Mouse (Mus musculus) cerebellum, adult 2 months (tissue): Measurements from ENCODE around the gene Gm17349. TPM values are rescaled to one million over a fixed set of nuclear protein-coding genes. Genes with fewer than 3 reads are reported as not detected.
"Not testable (repeated sequence)": the region's sequence is repeated elsewhere in the genome, so short reads cannot be mapped to it uniquely, and the experiment has no call there.

Experiments used
- DNase-seq, 2 experiments: peaks; one replicate each; pipeline ENCODE4 v3.0.0; 2021
- H3K27ac ChIP-seq: fragments of 200-500 bp; 2 replicates; pipeline ENCODE4 v1.5.1; 2012; ENCODE audit warnings: low read length, control low read depth, inconsistent platforms; ENCODE audit not compliant: insufficient read depth
- H3K27me3 ChIP-seq: fragments of 200-500 bp; 2 replicates; pipeline ENCODE4 v1.6.1; 2012; ENCODE audit warnings: inconsistent platforms, mild to moderate bottlenecking, low read length, moderate library complexity; ENCODE audit not compliant: control insufficient read depth, insufficient read depth
- H3K4me1 ChIP-seq: fragments of 200-500 bp; 2 replicates; pipeline ENCODE4 v1.6.1; 2011; ENCODE audit warnings: low read length; ENCODE audit not compliant: control insufficient read depth, insufficient read depth
- H3K4me3 ChIP-seq: fragments of 200-500 bp; replicated peaks from 2 replicates; pipeline ENCODE3; 2011; ENCODE audit warnings: mild to moderate bottlenecking, low read depth, low read length, control low read depth; ENCODE audit not compliant: insufficient read depth
- CTCF ChIP-seq: fragments of 200-500 bp; IDR thresholded peaks from 2 replicates; pipeline ENCODE4 v1.5.1; 2011; ENCODE audit warnings: low read depth, mild to moderate bottlenecking, control low read depth, low read length, moderate library complexity, borderline replicate concordance; ENCODE audit not compliant: insufficient read depth
- POLR2A ChIP-seq: fragments of 200-500 bp; IDR thresholded peaks from 2 replicates; pipeline ENCODE4 v1.6.1; 2011; ENCODE audit warnings: low read length, control low read depth, borderline replicate concordance; ENCODE audit not compliant: insufficient read depth
- WGBS: fragments of 180-500 bp; shearing (Covaris S2); methylation state at CpG from one replicate; pipeline ENCODE4 v1.1.7; 2018; 5-methylcytosine and 5-hydroxymethylcytosine counted together
- polyA plus RNA-seq: library from polyadenylated mRNA; depleted of rRNA; stranded (reverse); fragments of >200 nt; gene quantifications from 2 replicates; pipeline ENCODE4 v1.2.3, GENCODE M21; 2012

The Gm17349 gene
- polyA plus RNA-seq, 1 experiment, result not detected

- no peak overlapping the region for H3K27ac ChIP-seq
- no peak overlapping the region for H3K4me3 ChIP-seq
- no peaks in the 10 kb centered on the region for H3K27me3 ChIP-seq
- TF ChIP-seq CTCF (no peak), POLR2A (no peak)
- 94% methylated on average over 4 of the region's 4 CpGs for WGBS
- DNase-seq, result no peak
- peaks cover 8% of the 10 kb centered on the region for H3K4me1 ChIP-seq
These were observed 23.9 kb upstream of the Gm17349 start for GRCm38 (mm10) chr15:99729056-99729783.

GRCm38 (mm10) chr15:99728211-99728610 lies 22.9 kb upstream of the Gm17349 start:
- no peak overlapping the region for H3K4me3 ChIP-seq
- H3K27ac ChIP-seq, result no peak overlapping the region
- DNase-seq, result no peak
- 82% methylated on average over 5 of the region's 5 CpGs for WGBS
- TF ChIP-seq CTCF (no peak), POLR2A (no peak)
- peaks cover 18% of the 10 kb centered on the region for H3K4me1 ChIP-seq
- no peaks in the 10 kb centered on the region for H3K27me3 ChIP-seq

GRCm38 (mm10) chr15:99727525-99727924 lies 22.2 kb upstream of the Gm17349 start:
- WGBS, result 78% methylated on average over 12 of the region's 12 CpGs
- Histone ChIP-seq H3K27me3 (no peaks in the 10 kb centered on the region), H3K4me1 (peaks cover 22% of the 10 kb centered on the region), H3K4me3 (no peak overlapping the region), H3K27ac (no peak overlapping the region)
- no peak for DNase-seq
- TF ChIP-seq CTCF, result no peak
- no peak for TF ChIP-seq POLR2A

GRCm38 (mm10) chr15:99727039-99727438 lies 21.7 kb upstream of the Gm17349 start:
- peaks cover 22% of the 10 kb centered on the region for H3K4me1 ChIP-seq
- not testable (repeated sequence) for H3K4me3 ChIP-seq, H3K27ac ChIP-seq, H3K27me3 ChIP-seq, DNase-seq
- 73% methylated on average over 5 of the region's 5 CpGs for WGBS

GRCm38 (mm10) chr15:99726549-99726948 lies 21.3 kb upstream of the Gm17349 start:
- Histone ChIP-seq H3K27me3 (no peaks in the 10 kb centered on the region), H3K4me1 (peaks cover 22% of the 10 kb centered on the region), H3K4me3 (peak overlapping the region; percentile 80), H3K27ac (no peak overlapping the region)
- WGBS, result 49% methylated on average over 2 of the region's 2 CpGs
- TF ChIP-seq CTCF, result no peak
- no peak for TF ChIP-seq POLR2A
- no peak for DNase-seq

- H3K4me1 ChIP-seq, result peaks cover 25% of the 10 kb centered on the region
- peak within 1 kb of the TSS; percentile 80 for H3K4me3 ChIP-seq
- peak; percentile 81 for TF ChIP-seq POLR2A
- peak; percentile 90 for TF ChIP-seq CTCF
- H3K27me3 ChIP-seq, result no peaks in the 10 kb centered on the region
- H3K27ac ChIP-seq, result peak within 1 kb of the TSS; percentile 91
- peak; percentile 98 for DNase-seq
- WGBS, result under 1% methylated on average over 67 of the region's 68 CpGs
These were observed 20.3 kb upstream of the Gm17349 start, which contains the start of gene Cox14 for GRCm38 (mm10) chr15:99725341-99726155. Cox14 (plus strand) TSS chr15:99725618.

GRCm38 (mm10) chr15:99724292-99725021 lies 19.2 kb upstream of the Gm17349 start:
- TF ChIP-seq CTCF (no peak; the same call in 1 of the 2 replicates), POLR2A (0 out of 2 replicates have a peak, but pooled peaks have one; percentile 15)
- peak; percentile 73 to 75 for DNase-seq
- H3K27me3 ChIP-seq, result no peaks in the 10 kb centered on the region
- H3K27ac ChIP-seq, result peak overlapping the region; percentile 91
- WGBS, result 6% methylated on average over 16 of the region's 16 CpGs
- peaks cover 26% of the 10 kb centered on the region for H3K4me1 ChIP-seq
- peak overlapping the region; percentile 74 for H3K4me3 ChIP-seq
